Mouse (Mus musculus) cerebellum, adult 11 months (tissue): ENCODE data around the gene Tut7.
"Not testable (repeated sequence)": the region's sequence is repeated elsewhere in the genome, so short reads cannot be mapped to it uniquely, and the experiment has no call there.

ENCODE experiments used
- DNase-seq: peaks from one replicate; pipeline ENCODE4 v3.0.0; 2022

Tut7 gene

DNA sequence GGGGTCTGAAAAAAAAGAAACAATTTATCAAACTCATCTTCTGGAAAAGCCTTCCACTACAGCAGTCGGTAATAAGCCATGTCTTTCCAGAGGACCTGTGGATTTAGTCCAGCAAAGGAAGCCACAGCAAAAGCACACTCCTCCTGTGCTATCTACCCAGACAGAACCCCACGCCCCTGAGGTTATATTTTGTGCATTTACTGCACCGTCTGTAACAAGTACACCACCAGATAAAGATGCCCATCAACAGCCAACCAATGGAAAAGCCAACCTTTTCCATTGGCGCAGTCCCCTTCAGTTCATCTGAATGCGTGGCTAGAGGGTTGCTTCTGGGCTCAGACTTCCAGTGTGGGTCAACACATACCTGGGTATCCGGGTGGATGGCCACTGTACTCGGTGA lies 60.2 kb downstream of the Tut7 start:
- DNase-seq: no peak

DNA sequence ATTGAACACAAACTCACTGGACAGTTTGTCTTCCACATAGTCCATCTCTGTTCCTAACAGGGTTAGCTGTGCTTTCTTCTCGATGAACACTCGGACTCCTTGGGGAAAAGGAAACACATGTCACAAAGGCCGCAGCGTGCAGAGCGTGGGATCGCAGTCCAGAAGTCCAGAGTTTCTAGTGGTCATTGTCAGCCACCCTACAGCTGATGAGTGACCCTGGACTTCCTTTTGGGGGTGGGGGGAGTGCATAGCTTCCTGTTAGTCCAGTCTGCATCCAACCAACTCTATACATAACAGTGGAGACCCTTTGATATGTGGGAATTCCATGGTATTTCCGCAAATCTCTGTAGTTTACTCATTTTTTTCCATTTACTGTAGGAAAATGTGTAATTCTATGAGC lies 66.0 kb downstream of the Tut7 start:
- DNase-seq: no peak

DNA sequence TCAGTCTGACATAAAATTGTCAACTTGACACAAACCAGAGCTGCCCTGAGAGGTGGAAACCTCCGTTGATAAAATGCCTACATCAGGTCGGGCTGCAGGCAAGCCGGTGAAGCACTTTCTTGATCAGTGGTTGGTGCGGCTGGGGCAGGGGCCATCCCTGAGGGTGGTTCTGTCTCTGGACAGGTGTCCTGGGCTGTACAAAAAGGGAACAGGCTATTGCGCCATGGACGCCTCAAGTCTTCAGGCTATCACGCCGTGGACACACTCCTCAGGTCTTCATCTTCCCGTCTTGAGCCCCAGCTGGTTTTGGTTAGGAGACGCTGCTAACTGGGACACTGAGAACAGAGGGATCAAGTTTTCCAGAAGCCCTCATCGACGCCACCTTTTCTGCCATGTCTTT lies 72.6 kb downstream of the Tut7 start:
- no peak for DNase-seq

DNA sequence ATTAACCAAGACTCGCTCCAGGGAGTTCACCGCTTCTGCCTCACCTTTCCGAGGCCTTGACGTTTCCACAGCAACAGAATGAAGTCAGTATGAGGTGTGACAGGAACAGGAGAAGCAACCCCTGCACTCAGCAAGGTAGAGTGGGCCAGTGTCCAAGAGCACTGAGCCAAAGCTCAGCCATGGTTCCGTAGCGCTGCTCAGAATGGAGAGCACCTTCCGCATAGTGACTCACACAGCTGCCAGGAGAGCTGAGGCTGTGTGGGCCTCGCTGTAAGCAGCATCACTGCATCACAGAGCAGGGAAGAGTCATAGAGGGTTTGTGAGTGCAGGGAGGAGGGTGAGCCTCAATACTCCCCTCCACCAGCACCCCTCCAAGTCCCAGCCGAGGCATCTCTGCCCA lies 76.2 kb downstream of the Tut7 start, which contains the start of gene 1700014D04Rik:
TSS of gene 1700014D04Rik (minus strand) at position 42 of the 400 bp plus-strand sequence.
- DNase-seq: no peak

DNA sequence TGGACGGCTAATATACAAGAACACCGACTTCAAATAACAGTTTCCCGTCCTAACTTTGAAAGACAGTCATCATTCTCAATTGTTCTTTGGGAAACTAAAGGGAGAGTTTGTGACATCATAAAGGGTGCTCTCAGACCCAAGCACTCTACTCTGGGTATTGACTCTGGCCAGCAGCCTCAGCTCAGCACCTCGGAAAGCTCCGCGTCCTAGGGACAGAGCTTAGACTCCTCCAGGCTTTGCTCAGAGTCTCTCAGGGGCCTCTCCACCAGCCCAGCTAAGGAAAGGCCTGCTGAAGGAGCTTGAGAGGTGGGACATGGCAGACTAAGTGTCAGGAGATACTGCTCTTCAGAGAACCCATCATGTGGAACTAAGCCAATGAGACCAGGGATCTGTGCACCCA lies 76.8 kb downstream of the Tut7 start:
- DNase-seq: no peak

DNA sequence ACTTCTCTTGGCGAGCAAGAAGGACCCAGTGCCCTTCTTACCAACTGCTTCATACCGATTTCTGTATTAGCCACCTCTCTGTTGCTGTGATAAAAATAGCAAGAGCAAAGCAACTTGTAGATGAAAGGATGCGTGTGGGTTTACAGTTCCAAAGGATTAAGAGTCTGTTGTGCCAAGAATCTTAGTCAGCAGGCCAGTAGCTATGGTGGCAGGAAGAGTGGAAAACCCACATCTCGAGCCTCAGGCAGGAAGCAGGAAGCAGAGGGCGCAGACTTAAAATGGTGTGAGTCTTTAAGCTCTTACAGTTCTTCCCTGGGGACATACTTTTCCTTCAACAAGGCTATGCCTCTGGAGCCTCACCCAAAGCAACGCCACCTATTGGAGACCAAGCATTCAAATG lies 77.5 kb downstream of the Tut7 start:
- no peak for DNase-seq

DNA sequence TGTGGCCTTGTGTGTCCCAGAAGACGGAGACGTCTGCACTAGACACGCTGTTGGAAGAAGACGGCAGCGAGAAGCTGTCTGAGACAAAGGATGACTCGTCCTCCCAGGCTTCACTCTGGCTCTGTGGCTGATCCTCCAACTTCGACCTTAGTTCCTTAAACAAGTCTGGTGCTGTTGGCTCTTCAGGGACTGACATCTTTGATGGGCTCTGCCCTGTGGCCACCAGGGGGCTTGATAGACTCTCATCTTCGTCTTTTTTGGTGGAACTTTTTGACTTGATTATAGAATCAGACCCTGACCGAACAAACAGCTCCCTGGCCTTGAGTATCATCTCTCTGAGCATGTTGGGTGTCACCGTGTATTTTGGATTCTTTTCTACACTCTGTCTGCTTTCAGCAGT lies 81.2 kb downstream of the Tut7 start:
- DNase-seq: no peak

DNA sequence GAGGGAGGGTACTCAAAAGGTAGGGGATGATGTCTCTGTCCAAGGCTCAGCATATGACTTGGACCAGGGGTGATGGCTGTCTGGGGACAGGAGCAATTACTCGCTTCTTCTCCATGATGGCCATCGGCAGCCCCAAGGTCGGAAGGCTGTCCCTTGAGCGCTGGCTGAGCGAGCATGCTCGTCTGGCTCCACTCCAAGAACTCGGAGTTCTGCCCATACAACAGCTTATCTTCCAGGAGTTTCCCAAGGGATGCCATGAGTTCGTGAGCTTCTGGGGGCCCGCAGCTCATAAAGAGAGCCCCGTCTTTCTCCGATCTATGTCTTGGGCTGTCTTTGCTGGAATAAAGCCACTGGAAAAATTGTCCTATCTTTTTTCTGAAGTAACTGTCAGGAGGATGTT lies 81.9 kb downstream of the Tut7 start:
- no peak for DNase-seq

DNA sequence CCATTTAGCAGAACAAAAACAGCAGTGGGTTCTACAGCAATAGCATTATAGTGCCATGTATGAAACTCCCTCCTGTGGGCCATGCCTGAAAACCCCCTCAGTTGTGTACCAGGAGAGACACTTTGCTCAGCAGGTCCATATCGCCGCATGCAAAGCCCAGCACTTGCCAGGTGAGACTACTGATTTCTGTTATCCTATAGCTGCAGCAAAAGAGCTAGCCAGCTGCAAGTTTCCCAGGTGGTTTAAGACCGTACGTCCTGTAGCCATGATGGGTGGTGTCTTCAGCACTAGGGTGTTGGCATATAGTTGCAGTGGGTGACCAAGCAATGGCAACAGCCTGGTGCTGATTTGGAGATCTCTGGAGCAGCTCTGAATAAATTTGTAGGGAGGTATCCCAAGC lies 83.5 kb downstream of the Tut7 start:
- DNase-seq: no peak

DNA sequence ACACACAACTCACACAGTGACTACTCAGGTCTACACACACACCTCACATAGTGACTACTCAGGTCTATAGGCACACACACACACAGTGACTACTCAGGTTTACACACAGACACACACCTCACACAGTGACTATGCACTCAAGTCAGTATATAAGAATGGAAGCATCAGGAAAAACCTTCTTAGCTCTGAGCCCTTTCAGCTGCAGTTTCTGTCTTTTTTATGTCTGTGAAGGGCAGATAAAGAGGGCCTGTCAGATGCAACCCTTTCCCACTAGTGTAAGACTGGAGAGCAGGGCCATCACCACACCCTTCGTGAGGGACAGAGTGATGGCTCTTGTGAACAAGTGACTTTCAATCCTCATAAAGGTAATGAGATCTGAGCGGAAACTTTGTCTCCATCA lies 84.5 kb downstream of the Tut7 start:
- no peak for DNase-seq

DNA sequence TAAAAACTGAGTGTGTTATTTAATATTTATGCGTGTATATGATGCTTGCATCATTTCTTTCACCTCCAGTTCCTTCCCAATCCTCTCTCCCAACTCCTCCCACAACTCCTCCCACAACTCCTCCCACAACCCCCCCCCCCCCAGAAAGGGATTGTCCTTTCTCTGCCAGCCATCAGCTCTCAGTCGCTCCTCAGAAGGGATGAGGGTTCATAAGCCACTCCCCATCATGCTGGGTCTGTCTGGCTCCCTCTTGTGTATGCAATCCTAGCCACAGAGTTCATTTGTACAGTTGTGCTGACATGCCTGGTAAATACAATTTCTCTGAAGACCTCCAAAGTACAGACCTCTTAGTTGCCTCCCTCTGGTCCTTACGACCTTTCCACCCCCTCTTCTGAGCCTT lies 87.8 kb downstream of the Tut7 start:
- no peak for DNase-seq

DNA sequence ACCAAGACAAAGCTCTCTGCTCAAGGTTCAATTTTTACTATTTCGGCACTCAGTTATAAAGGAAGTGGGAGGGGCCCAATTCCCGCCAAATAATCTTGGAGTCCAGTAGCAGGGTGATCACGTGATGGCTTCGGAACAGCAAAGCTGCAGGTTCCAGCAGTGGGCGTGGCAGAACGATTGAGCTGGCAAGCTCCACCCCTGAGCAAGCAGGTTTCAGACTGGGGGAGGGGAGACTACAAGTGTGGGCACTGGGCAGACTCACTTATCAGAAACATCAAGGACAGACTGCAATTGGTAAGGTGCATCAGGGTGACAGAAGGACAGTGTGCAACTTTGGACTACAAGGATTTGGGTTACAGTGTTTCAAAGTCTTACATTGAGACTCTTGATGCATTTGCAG lies 88.6 kb downstream of the Tut7 start:
- DNase-seq: not testable (repeated sequence)

DNA sequence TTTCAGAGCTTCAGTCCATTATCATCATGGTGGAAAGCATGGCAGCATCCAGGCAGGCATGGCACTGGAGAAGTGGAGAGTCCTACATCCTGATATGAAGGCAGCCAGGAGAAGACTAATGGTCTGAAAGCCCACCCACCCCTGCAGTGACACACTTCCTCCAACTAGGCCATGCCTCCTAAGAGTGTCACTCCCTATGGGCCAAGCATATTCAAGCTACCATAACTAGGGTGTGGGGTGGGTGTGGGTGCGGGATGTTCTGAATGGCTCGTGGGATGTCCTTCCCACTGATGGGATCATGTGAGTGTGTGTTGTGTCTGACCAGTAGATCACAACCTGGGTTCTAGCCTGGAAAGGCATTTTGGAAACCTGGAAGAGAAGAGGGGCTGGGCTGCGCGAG lies 89.0 kb downstream of the Tut7 start:
- DNase-seq: no peak

DNA sequence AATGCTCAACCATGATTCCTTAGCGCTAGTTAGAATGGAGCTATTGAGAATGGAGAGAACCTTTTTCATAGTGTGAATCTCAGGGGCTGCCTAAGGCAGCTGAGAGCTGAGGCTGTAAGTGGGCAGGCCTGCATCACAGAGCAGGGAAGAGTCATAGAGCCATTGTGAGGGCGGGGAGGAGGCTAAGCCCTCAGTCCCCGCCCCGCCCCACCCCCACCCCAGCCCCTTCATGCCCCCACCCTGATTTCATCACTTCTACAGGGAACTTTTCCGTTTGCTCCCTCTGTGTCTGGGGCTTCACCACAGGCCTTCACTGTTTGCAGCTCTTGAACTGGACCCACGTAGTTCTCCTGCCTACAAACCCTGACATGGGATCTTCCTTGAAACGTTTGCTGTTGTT lies 91.3 kb downstream of the Tut7 start, which contains the start of gene Spata31d1d:
TSS of gene Spata31d1d (minus strand) at position 101 of the 400 bp plus-strand sequence.
- DNase-seq: no peak

DNA sequence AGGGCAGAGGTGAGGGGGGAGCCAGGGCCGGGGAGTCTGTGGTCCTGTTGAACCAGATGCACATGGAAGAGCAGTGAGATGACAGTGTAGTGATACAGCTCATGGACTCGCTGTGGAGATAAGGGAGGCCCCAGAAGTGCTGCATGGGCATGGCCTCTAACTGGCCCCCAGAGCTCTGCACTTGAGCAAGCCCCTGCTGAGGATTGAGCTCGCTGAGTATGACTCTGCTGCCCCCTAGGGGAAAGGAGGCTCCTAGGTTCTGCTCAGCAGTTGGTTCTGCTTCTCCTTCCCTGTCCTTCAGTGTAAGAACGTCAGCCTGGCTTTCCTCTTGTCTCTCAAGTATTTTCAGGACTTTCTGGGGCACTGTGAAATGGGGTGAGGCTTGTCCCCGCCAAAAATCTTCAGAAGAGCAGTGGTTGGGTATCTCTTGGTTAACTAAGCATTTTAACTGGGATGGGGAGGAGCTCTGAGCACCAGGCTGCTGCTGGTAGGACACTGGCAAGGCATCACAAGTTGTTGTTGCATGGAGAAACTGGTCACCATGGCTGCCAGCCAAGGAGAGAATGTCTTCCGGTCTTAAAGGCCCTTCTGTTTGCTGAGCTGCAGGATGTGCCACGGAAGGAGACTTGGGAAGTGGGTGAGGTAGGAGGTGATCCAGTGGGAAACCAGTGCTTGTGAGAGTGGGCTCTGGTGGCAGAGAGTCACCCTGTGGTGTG lies 94.4 kb downstream of the Tut7 start:
- peak; percentile 75 for DNase-seq

DNA sequence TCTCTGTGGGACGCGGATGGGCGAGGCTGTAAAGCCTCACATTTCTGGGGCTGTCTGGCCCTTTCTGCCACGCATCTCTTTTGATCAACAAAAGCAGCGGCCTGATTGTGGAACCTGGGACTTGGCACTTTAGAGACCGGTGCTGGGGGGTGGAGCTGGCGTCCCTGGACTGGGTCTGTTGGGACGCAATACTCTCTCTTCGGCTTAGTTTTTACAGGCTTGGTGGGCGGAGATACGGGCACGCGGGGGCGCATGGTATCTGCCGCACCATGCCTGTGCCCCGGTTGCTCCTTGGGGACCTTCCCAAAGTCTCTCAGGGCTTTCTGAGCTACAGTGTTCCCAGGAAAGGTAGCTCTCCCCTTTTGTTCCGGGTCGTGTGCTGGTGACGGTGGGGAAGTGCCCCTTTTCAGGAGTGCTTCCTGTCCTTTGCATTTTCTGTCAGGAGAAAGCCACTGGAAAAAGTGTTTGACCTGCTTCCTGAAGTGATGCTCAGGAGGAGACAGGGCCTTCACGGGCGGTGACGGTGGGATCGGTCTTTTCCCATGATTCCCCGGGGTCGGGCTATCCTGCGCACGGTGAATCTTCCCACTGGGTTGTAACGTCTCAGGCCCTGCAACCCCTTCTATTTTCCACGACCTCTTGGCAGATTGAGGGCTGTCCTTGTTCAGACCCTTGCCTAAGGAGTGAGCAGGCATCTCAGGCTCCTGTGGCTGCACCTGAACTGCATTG lies 96.6 kb downstream of the Tut7 start:
- DNase-seq: no peak

DNA sequence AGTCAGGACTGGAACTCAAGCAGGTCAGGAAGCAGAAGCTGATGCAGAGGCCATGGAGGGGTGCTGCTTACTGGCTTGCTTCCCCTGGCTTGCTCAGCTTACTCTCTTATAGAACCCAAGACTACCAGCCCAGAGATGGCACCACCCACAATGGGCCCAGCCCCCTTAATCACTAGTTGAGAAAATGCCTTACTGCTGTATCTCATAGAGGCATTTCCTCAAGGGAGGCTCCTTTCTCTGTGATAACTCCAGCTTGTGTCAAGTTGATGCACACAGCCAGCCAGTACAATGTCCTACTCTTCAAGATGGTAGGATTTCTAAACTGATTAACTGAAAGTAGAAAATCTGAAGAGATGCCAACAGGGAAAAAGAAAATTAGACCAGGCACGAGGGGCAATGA lies 100.9 kb downstream of the Tut7 start:
- not testable (repeated sequence) for DNase-seq
